Mouse (Mus musculus) lung, postnatal 4 days (tissue): ENCODE measurements around the gene Nat8f5.
"Not testable (repeated sequence)": the region's sequence is repeated elsewhere in the genome, so short reads cannot be mapped to it uniquely, and the experiment has no call there.

Experiments used
- DNase-seq, 2 experiments: peaks; one replicate each; pipeline ENCODE4 v3.0.0; 2021

Nat8f5 gene

DNA sequence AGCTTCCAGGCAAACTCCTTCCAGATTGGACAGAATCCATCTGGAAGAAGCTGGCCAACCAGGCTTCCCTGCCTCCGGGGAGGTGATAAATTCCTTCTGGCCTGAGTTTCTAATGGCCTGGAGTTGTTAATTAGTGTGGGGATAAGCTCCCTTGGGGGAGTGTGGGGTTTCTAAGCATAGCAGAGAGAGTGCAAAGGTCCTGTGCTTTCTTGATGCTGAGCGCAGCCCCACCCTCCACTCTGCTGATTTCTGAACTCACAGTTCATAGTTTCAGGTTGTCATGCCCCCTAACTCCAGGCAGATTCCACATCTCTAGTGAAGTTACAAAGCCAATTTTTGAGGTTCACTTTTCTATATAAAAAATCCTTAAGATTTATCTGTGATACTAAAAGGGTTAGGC, 14.3 kb upstream of the Nat8f5 start:
- DNase-seq, result not testable (repeated sequence)

DNA sequence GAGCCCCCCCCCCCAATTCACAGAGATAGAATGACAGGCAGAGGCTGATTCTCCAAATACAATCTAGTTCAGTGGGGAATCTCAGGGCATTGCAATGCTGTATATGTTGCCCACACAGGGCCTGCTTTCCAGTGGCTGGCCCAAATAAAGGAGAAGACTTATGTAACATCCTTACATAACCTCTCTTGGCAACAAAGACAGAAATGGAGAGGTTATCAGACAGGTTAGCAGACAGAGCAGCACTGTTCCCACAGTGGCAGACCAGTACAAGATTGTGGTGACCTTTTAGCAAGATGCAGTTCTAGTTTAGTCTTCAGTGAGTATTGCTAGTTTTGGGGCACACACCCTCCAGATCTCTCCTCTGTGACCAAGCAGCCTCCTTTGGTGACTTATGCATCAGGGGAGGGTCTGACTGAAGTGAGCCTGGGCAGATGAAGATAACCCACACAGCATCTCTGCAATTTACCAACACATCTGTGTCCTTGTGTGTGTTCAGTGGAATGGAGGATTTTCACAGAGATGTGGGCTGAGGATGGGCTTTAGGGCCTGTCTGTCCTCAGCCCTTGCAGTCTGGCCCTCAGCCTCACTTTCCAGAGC, 13.8 kb upstream of the Nat8f5 start:
- not testable (repeated sequence) for DNase-seq

DNA sequence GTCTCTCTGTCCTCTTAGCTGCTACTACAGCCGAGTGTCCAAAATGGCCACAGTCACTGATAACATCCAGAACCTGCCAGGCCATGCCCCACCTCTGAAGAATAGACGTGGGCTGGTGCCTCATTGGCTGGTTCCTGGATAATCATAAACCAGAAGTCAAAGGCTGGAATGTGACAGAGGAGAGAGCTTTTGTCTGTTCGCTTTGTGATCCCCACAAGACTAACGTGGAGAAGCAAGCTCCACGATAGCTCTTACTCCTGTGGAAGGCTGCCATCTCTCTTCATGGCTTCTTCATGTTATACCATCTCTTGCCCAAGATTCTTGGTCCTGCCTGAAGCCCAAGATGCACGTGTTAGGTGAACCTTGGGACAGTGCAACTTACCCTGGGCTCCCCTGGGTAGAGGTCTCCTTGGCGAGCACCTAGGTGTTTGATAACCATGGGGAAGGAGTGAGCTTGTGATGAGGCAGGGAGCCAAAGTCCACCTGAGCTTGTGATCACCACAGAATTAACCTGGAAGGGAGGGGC, 11.1 kb upstream of the Nat8f5 start, which contains the start of gene Nat8:
Gene Nat8 (minus strand): TSS at position 287 of the 526 bp plus-strand sequence.
- DNase-seq, result no peak

DNA sequence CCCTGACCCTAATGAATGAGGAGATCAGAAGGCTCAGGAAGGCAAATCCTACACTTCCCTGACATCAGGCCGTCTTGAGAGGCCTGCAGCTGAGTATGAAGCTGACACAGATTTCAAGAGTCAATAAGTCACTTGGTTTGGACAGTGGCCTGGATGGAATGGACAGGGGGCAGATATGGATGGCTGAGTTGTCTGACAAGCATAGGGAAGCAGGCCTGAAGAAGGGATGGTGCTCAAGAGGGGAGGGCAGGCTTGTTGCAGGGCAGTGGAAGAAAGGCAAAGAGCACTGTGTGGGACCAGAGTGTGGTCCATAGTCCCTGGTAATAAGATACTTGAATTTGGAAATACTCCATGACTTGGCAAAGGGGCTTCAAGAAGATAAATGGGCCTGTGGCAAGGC, 8.7 kb upstream of the Nat8f5 start:
- no peak for DNase-seq

DNA sequence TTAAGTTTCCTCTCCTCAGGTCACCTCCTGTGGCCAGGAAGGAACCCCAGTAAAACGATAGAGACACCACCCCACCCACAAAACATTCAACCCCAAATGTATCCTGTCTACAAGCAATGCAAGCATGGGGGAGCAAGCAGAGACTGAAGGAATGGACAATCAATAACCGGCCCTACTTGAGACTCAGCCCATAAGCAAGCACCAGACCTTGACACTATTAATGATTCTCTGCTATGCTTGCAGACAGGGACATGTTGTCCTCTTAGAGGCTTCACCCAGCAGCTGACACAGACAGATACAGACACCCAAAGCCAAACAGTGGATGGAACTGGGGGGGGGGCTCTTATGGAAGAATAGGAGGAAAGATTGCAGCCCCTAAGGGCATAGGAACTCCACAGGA, 5.1 kb upstream of the Nat8f5 start:
- DNase-seq, result no peak

DNA sequence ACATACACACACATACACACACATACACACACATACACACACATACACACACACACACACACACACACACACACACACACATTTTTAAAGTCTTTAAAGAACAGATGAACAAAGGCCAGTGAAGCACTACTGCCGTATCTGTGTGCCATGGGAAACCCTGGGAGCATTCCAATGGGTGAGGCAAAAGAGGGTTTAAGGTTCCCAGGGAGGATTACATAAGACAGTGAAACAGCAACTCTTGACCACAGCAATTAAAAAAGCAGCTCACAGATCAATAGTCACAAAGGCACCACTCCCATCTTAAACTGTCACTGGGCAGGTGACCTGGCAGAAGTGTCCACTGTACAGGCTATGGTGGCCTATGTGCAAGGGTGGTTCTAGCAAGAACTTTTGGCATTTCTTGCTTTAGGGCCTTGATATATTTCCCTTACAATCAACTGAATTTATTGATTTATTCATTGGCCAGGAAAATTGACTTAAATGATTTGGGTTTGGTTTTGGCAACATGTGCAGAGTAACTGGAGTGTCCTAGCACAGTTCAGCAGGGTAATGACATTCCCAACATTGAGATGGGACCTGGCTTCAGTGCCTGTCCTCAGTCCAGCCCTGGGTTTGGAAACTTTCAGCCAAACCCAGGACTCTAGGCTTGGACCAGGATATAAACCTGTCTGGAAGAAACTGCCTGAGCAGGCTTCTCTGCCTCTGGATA, 2.8 kb upstream of the Nat8f5 start:
- DNase-seq, result no peak

DNA sequence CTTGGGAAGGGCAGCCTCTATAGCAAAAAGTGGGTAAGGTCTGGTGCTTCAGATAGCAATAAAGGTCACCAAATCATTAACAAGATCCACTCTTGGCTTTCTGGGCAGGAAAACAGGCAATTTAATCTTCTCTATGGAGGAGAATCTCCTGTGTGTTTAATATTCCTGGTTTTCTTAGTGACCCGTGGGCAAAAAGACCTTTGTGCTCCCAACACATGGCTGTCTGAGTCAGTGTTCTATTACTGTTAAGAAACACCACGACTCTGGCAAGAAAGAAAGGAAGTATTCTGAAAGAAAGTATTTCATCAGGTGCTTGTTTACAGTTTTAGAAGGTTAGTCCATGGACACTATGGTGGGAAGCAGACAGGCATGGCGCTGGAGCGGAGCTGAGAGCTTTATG, 1.5 kb upstream of the Nat8f5 start:
- DNase-seq, result no peak

DNA sequence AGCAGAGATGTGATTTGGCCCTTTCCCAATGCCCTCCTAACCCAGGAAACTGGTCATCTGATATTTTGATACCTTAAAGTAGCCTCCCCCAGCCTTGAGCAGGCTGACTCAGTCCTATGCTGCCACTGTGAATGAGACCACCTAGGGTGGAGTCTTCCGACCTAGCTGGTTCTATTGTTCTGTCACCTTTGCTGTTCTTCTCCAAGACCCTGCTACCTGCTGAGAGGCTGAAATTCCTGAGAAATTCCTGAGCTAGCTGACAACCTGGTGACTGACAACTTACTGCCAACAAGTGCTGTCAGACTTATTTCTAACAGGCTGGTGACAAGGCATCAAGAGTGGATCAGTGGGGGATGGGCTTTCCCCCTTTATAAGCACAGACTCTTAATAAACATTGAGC, 2.4 kb downstream of the Nat8f5 start:
- no peak for DNase-seq

DNA sequence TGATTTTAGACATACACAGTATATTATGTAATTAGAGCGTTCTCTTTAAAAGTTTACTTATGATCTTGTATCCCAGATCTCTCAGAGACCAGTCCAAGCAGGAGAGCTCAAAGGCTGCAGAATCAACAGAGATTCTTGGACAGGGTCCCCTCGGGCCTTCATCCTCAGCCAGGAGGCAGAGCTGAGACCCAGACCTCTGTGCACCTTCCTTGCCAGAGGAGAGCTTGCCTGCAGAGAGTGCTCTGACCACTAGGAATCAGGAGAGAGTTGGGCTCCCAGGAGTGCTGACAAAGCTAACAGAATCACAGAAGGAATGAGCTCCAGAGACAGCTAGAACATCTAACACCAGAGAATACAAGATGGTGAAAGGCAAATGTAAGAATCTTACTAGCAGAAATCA, 7.4 kb downstream of the Nat8f5 start:
- no peak for DNase-seq

DNA sequence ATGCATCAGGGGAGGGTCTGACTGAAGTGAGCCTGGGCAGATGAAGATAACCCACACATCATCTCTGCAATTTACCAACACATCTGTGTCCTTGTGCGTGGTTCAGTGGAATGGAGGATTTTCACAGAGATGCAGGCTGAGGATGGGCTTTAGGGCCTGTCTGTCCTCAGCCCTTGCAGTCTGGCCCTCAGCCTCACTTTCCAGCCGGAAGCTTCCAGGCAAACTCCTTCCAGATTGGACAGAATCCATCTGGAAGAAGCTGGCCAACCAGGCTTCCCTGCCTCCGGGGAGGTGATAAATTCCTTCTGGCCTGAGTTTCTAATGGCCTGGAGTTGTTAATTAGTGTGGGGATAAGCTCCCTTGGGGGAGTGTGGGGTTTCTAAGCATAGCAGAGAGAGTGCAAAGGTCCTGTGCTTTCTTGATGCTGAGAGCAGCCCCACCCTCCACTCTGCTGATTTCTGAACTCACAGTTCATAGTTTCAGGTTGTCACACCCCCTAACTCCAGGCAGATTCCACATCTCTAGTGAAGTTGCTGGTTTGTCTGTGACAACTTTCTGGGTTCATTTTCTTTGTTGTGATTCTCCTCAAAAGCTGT, 9.7 kb downstream of the Nat8f5 start:
- not testable (repeated sequence) for DNase-seq

DNA sequence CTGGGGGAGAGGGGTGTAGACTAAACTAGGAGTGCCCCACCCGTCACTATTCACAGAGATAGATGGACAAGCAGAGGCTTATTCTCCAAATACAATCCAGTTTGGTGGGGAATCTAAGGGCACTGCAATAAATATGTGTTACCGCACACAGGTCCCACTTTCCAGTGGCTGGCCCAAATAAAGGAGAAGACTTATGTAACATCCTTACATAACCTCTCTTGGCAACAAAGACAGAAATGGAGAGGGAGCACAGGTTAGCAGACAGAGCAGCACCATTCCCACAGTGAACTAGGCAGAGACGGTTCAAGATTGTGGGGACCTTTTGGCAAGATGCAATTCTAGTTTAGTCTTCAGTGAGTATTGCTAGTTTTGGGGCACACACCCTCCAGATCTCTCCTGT, 10.3 kb downstream of the Nat8f5 start:
- DNase-seq, result not testable (repeated sequence)

DNA sequence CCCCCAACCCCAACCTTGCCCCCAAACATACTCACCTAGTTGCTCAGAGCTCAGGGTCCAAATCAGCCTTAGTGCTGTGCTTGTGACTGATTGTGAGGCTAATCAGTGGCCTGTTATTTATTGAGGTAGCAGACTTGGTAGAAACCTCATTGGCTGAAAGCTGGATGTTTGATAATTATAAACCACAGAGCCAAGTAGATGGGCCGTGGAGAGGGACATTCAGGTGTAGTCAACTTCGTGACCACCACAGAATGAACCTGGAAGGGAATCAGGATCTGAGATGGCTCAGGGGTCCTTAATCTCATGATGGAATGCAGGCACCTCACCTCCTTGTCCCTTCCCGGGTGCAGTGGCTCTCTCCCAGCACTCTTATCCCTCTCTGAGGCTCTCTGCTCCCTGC, 11.0 kb downstream of the Nat8f5 start:
- not testable (repeated sequence) for DNase-seq

DNA sequence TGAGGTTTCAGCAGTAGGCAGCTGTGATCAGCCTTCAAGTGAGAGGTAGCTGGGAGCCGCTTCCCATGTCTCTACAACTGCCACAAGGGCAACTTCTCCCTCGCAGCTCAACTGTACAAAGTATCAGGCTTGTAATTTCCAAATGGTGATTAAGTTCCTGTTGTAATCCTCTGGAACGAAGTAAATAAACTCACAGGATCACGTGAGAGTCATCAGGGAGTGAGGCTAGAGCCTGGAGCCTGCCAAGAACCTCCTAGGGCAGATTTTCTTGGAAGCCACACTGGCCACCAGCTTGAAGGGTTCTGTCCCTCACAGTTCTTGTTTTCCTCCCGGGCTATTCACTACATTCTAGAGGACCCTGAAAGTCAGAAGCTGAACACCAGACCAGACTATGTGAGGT, 17.6 kb downstream of the Nat8f5 start:
- peak; percentile 9 to 32 for DNase-seq
